Mouse (Mus musculus): ENCODE measurements around the gene Crct1. TPM values are rescaled to one million over a fixed set of nuclear protein-coding genes. Genes with fewer than 3 reads are reported as not detected.
A peak's percentile ranks its signal among the peaks of the same experiment; 100 is the strongest.

The Crct1 gene
- polyA plus RNA-seq (2016; fragmentation: Nextera tagmentation; extraction: Ambion mirVana): 0.36 TPM in 1 of 2 replicates, not detected in the other

- Histone ChIP-seq H3K4me1 (peaks cover 11% of the 10 kb centered on the region), H3K9me3 (no peaks in the 10 kb centered on the region), H3K4me3 (peak within 1 kb of the TSS; percentile 62), H3K27me3 (replicated peaks; ENCODE audit: low read depth, poor library complexity, severe bottlenecking) (peaks cover 19% of the 10 kb centered on the region), H3K36me3 (replicated peaks) (no peaks in the 10 kb centered on the region), H3K27ac (replicated peaks) (peak within 1 kb of the TSS; percentile 81)
- WGBS: 53% methylated on average over 4 of the region's 4 CpGs
- DNase-seq (ENCODE audit: low spot score): no peak
Measured at GRCm38 (mm10) chr3:93015460-93016104, at the start of gene Crct1. Crct1 (minus strand) TSS chr3:93015687.

DNA sequence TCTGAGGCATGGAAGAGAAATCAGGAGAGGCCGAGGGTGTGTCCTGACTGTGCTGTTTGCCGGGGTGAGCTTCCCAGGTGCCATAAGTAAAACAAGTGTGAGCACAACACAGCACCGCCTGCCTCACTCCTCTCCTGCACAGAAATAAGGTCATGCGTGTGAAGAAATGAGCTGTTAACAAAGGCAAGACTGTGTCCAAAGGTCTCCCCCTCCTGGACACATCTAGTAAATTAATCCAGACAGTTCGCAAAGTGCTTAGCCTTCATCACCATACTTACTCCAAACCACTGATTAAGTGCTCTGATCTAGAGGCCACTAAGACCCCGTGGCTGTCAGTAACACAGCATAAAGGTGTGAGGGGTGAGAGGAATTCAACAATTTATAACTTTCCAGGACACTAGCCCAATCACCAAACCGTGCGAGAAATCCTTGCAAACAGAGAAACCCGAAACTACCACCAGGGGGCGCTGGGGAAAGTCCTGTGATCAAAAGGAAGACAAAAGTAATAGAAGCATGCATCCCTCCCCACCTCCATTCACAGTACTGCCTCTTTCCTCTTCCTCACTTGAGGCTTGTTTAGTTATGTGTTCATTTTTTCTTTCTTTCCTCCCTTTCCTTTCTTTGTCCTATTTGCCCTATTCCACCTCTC, 37.5 kb upstream of the Crct1 start:
- H3K36me3 ChIP-seq (replicated peaks): no peaks in the 10 kb centered on the region
- DNase-seq (ENCODE audit: low spot score): peak; percentile 53
- H3K4me1 ChIP-seq: no peaks in the 10 kb centered on the region
- H3K27ac ChIP-seq (replicated peaks): no peak overlapping the region
- no peaks in the 10 kb centered on the region for H3K27me3 ChIP-seq (replicated peaks; ENCODE audit: low read depth, poor library complexity, severe bottlenecking)
- WGBS: 46% methylated on average over 10 of the region's 10 CpGs
- H3K4me3 ChIP-seq: no peak overlapping the region
- H3K9me3 ChIP-seq: no peaks in the 10 kb centered on the region

- no peak for DNase-seq (ENCODE audit: low spot score)
- H3K36me3 ChIP-seq (replicated peaks): no peaks in the 10 kb centered on the region
- no peaks in the 10 kb centered on the region for H3K4me1 ChIP-seq
- no peak overlapping the region for H3K4me3 ChIP-seq
- no peaks in the 10 kb centered on the region for H3K27me3 ChIP-seq (replicated peaks; ENCODE audit: low read depth, poor library complexity, severe bottlenecking)
- WGBS: 89% methylated on average over 1 of the region's 1 CpGs
- H3K27ac ChIP-seq (replicated peaks): no peak overlapping the region
- H3K9me3 ChIP-seq: no peaks in the 10 kb centered on the region
Measured at GRCm38 (mm10) chr3:93050182-93050581, 34.7 kb upstream of the Crct1 start.

DNA sequence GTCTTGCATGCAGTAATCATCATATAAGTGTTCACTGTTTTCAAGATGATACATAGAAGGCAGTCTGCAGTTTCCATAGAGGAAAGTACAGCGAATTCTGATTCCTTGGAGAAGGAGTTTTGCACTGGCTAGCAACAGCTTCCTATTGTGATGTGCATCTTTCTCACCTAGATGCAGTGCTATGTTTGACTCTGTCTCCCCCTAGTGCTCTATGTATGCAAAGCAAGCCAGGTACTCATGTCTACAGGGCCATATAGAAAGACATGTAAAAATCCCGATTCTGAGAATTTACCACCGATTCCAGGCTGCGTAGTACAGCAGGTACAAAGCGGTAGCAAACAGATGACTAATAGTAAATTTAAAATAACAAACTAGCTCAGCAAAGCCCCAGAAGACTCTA, 16.0 kb upstream of the Crct1 start:
- no peaks in the 10 kb centered on the region for H3K4me1 ChIP-seq
- no peaks in the 10 kb centered on the region for H3K27me3 ChIP-seq (replicated peaks; ENCODE audit: low read depth, poor library complexity, severe bottlenecking)
- no peaks in the 10 kb centered on the region for H3K36me3 ChIP-seq (replicated peaks)
- peak; percentile 44 for DNase-seq (ENCODE audit: low spot score)
- H3K27ac ChIP-seq (replicated peaks): no peak overlapping the region
- no peaks in the 10 kb centered on the region for H3K9me3 ChIP-seq
- no peak overlapping the region for H3K4me3 ChIP-seq
- 58% methylated on average over 5 of the region's 5 CpGs for WGBS

GRCm38 (mm10) chr3:93025486-93025885, 10.0 kb upstream of the Crct1 start:
- no peak overlapping the region for H3K4me3 ChIP-seq
- no peaks in the 10 kb centered on the region for H3K36me3 ChIP-seq (replicated peaks)
- no peaks in the 10 kb centered on the region for H3K4me1 ChIP-seq
- WGBS: 78% methylated on average over 2 of the region's 2 CpGs
- H3K9me3 ChIP-seq: no peaks in the 10 kb centered on the region
- no peak for DNase-seq (ENCODE audit: low spot score)
- no peak overlapping the region for H3K27ac ChIP-seq (replicated peaks)
- no peaks in the 10 kb centered on the region for H3K27me3 ChIP-seq (replicated peaks; ENCODE audit: low read depth, poor library complexity, severe bottlenecking)

DNA sequence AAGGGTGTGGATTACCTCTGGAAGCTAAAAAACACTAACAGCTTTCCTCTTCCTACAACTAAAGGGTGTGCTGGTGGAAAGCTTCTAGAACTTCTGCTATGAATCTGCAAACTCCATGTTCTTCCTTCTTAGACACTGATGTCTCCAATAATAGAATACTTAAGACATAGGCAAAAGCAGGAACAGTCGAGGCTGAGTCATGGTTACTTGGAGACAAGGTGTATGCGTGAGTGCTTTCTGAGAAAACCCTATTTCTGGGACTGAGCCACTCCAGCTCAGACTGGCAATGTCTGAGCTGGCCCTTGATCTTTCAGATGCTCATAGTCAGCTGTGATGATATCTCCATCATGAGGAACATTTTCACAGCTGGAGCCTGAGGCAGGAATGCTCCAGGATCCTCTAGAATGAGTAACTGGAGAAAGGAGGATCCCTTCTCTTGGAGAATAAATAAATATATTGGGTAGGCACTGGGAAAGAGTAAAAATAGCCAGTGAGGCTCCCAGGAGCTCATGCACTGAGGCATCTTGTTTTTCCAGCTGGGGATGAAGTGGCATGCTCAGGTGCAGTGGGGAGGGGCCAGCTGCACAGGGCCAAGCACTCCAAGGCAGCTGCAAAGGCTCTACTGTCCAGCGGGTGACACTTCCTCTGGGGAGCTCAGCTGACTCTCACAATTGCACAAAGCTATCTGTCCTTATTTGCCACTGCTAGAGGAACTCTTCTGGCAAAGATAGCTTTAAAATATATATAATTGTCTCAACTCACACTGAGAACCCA, 8.1 kb upstream of the Crct1 start:
- Histone ChIP-seq H3K27me3 (replicated peaks; ENCODE audit: low read depth, poor library complexity, severe bottlenecking) (no peaks in the 10 kb centered on the region), H3K27ac (replicated peaks) (no peak overlapping the region), H3K36me3 (replicated peaks) (no peaks in the 10 kb centered on the region), H3K9me3 (no peaks in the 10 kb centered on the region), H3K4me1 (no peaks in the 10 kb centered on the region), H3K4me3 (no peak overlapping the region)
- WGBS: 77% methylated on average over 3 of the region's 3 CpGs
- no peak for DNase-seq (ENCODE audit: low spot score)

- H3K4me3 ChIP-seq: no peak overlapping the region
- H3K9me3 ChIP-seq: no peaks in the 10 kb centered on the region
- no peaks in the 10 kb centered on the region for H3K36me3 ChIP-seq (replicated peaks)
- H3K4me1 ChIP-seq: no peaks in the 10 kb centered on the region
- H3K27ac ChIP-seq (replicated peaks): no peak overlapping the region
- WGBS: 95% methylated on average over 1 of the region's 1 CpGs
- no peak for DNase-seq (ENCODE audit: low spot score)
- peaks cover 5% of the 10 kb centered on the region; the same call in 1 of the 2 replicates for H3K27me3 ChIP-seq (replicated peaks; ENCODE audit: low read depth, poor library complexity, severe bottlenecking)
Measured at GRCm38 (mm10) chr3:93021171-93021570, 5.7 kb upstream of the Crct1 start.

DNA sequence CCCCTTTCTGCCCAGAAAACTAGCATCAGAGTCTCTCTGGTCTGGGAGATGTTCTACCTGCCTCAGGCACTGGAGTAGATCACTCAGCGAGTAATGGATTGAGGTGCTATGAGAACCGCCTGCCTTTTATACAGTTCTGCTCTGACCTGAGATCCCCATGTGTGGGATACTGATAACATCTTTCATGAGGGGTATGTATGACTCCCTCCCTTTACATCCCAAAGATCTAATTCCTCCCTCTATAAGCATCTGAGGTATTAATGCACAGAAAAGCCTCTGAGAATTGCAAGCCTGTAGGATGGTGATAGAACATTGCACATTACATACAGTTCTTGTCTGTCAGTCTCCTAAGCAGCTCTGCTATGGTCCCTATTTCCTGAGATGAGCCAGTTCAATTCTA, 3.5 kb upstream of the Crct1 start, which contains the start of gene Lce1m:
TSS of gene Lce1m (minus strand) at position 101 of the 400 bp plus-strand sequence.
- H3K27ac ChIP-seq (replicated peaks): no peak within 1 kb of the TSS
- peaks cover 11% of the 10 kb centered on the region for H3K4me1 ChIP-seq
- WGBS: 81% methylated on average over 2 of the region's 2 CpGs
- no peak for DNase-seq (ENCODE audit: low spot score)
- H3K36me3 ChIP-seq (replicated peaks): no peaks in the 10 kb centered on the region
- H3K27me3 ChIP-seq (replicated peaks; ENCODE audit: low read depth, poor library complexity, severe bottlenecking): peaks cover 14% of the 10 kb centered on the region
- H3K9me3 ChIP-seq: no peaks in the 10 kb centered on the region
- H3K4me3 ChIP-seq: no peak within 1 kb of the TSS

- Histone ChIP-seq H3K27me3 (replicated peaks; ENCODE audit: low read depth, poor library complexity, severe bottlenecking) (peaks cover 19% of the 10 kb centered on the region), H3K36me3 (replicated peaks) (no peaks in the 10 kb centered on the region), H3K4me1 (peaks cover 11% of the 10 kb centered on the region), H3K27ac (replicated peaks) (peak overlapping the region; percentile 81), H3K4me3 (peak overlapping the region; percentile 62), H3K9me3 (no peaks in the 10 kb centered on the region)
- no peak for DNase-seq (ENCODE audit: low spot score)
- WGBS: 29% methylated on average over 5 of the region's 5 CpGs
Measured at GRCm38 (mm10) chr3:93014871-93015270, 616 bp downstream of the Crct1 start.

GRCm38 (mm10) chr3:93014378-93014801, 1.1 kb downstream of the Crct1 start:
- peak overlapping the region; percentile 81 for H3K27ac ChIP-seq (replicated peaks)
- no peaks in the 10 kb centered on the region for H3K9me3 ChIP-seq
- H3K36me3 ChIP-seq (replicated peaks): no peaks in the 10 kb centered on the region
- DNase-seq (ENCODE audit: low spot score): peak; percentile 87
- WGBS: under 1% methylated on average over 24 of the region's 24 CpGs
- peak overlapping the region; percentile 62 for H3K4me3 ChIP-seq
- H3K4me1 ChIP-seq: peaks cover 11% of the 10 kb centered on the region
- peaks cover 19% of the 10 kb centered on the region for H3K27me3 ChIP-seq (replicated peaks; ENCODE audit: low read depth, poor library complexity, severe bottlenecking)

DNA sequence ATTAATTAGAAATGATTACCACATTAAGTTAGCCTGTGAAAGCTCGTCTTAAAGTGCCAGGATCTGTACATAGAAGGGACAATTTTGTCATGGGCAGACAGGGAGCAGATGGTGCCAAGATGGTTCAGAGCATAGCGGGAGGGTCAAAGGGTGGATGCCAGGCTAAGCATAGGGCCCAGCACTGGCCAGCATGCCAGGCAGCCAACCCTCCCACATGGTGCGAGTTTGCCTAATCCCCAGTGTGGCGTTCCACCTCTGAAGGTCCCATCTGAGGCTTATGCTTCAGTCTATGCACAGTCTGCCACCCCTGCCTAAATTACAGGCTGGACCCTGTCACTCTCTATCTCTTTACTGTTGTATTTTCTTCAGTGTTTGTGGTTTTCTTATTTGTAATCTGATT, 12.6 kb downstream of the Crct1 start:
- H3K36me3 ChIP-seq (replicated peaks): no peaks in the 10 kb centered on the region
- no peaks in the 10 kb centered on the region for H3K27me3 ChIP-seq (replicated peaks; ENCODE audit: low read depth, poor library complexity, severe bottlenecking)
- DNase-seq (ENCODE audit: low spot score): no peak
- no peaks in the 10 kb centered on the region for H3K9me3 ChIP-seq
- H3K27ac ChIP-seq (replicated peaks): no peak overlapping the region
- WGBS: 73% methylated on average over 4 of the region's 4 CpGs
- H3K4me1 ChIP-seq: no peaks in the 10 kb centered on the region
- no peak overlapping the region for H3K4me3 ChIP-seq

- Histone ChIP-seq H3K4me3 (no peak overlapping the region), H3K36me3 (replicated peaks) (no peaks in the 10 kb centered on the region), H3K9me3 (no peaks in the 10 kb centered on the region), H3K27ac (replicated peaks) (no peak overlapping the region), H3K4me1 (no peaks in the 10 kb centered on the region), H3K27me3 (replicated peaks; ENCODE audit: low read depth, poor library complexity, severe bottlenecking) (no peaks in the 10 kb centered on the region)
- no peak for DNase-seq (ENCODE audit: low spot score)
- 86% methylated on average over 3 of the region's 3 CpGs for WGBS
Measured at GRCm38 (mm10) chr3:93000621-93001020, 14.9 kb downstream of the Crct1 start.
